Mouse (Mus musculus): ENCODE data around the gene Tasp1. TPM values are rescaled to one million over a fixed set of nuclear protein-coding genes. Genes with fewer than 3 reads are reported as not detected.
A peak's percentile ranks its signal among the peaks of the same experiment; 100 is the strongest.

Tasp1 gene
- polyA plus RNA-seq, 1 experiment, result 16.4 TPM

GRCm38 (mm10) chr2:139906441-139907157 lies 160.0 kb downstream of the Tasp1 start:
- Histone ChIP-seq H3K27me3 (ENCODE audit: control insufficient read depth, insufficient read depth, low read length) (no peaks in the 10 kb centered on the region), H3K4me1 (ENCODE audit: control insufficient read depth, insufficient read depth, low read length) (no peaks in the 10 kb centered on the region), H3K4me3 (replicated peaks; ENCODE audit: insufficient read depth, low read depth, low read length) (no peak overlapping the region), H3K27ac (ENCODE audit: insufficient read depth, low read length) (no peak overlapping the region)
- TF ChIP-seq POLR2A (IDR thresholded peaks at IDR 0.05; ENCODE audit: borderline replicate concordance, insufficient read depth, low read length) (no peak), CTCF (IDR thresholded peaks at IDR 0.05; ENCODE audit: borderline replicate concordance, insufficient read depth, low read depth, low read length) (no peak)
- 93% methylated on average over 9 of the region's 9 CpGs for WGBS
- DNase-seq, result no peak

DNA sequence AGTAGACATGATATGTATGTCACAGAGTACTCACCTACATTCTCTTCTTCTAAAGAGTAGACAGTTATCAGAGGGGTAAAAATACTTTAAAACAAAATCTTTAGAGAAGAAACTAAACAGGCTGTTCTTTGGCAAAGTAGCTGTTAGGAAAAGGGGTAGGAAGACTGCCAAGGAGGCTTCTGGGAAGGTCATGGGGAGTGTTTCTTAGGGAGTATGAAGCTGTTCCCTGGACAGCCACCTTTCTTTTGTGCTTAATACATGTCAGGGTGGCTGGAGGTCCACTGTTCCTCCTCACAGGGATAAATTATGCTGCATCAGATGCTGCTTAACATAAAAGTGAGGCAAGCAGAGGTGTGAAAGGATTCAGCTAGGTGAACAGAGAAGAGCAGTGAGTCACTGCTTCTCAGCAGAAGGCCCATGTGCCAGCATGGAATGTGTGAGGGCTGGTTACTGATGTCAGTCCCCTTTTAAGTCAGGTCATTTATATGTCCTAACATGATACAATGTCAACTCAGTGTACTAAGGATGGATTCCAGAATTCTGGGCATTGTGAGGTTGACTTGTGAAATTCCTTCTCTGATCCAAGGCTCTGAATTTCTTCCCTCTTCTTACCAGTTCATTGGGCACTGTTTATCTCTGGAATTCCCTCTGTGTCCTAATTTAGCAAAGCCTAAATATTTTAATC lies 175.1 kb downstream of the Tasp1 start:
- Histone ChIP-seq H3K27me3 (ENCODE audit: control insufficient read depth, insufficient read depth, low read length) (no peaks in the 10 kb centered on the region), H3K4me1 (ENCODE audit: control insufficient read depth, insufficient read depth, low read length) (no peaks in the 10 kb centered on the region), H3K27ac (ENCODE audit: insufficient read depth, low read length) (no peak overlapping the region), H3K4me3 (replicated peaks; ENCODE audit: insufficient read depth, low read depth, low read length) (no peak overlapping the region)
- TF ChIP-seq POLR2A (IDR thresholded peaks at IDR 0.05; ENCODE audit: borderline replicate concordance, insufficient read depth, low read length) (no peak), CTCF (IDR thresholded peaks at IDR 0.05; ENCODE audit: borderline replicate concordance, insufficient read depth, low read depth, low read length) (no peak)
- DNase-seq, result no peak

DNA sequence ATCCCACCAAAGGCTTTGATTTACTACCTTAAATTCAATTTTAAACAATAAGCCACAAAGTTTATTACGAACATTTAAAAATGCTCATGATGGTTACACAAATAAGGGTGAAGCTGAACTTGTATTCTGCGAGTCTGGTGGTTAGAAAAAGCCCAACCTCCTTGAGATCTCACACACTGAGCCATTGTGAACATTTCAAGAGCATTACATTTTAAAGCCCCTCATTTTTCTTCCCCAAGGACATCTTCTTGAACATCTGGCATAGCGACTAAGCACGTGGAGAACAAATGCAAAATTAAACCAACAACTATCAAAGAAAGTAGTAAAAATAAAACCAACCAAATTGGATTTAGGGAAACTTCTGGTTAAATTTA lies 182.4 kb downstream of the Tasp1 start:
- DNase-seq, result no peak
- no peak for TF ChIP-seq POLR2A (IDR thresholded peaks at IDR 0.05; ENCODE audit: borderline replicate concordance, insufficient read depth, low read length)
- TF ChIP-seq CTCF (IDR thresholded peaks at IDR 0.05; ENCODE audit: borderline replicate concordance, insufficient read depth, low read depth, low read length), result no peak
- no peaks in the 10 kb centered on the region for H3K27me3 ChIP-seq (ENCODE audit: control insufficient read depth, insufficient read depth, low read length)
- H3K4me3 ChIP-seq (replicated peaks; ENCODE audit: insufficient read depth, low read depth, low read length), result no peak overlapping the region
- 69% methylated on average over 4 of the region's 4 CpGs for WGBS
- H3K27ac ChIP-seq (ENCODE audit: insufficient read depth, low read length), result no peak overlapping the region
- peaks cover 7% of the 10 kb centered on the region; the same call in 1 of the 2 replicates for H3K4me1 ChIP-seq (ENCODE audit: control insufficient read depth, insufficient read depth, low read length)

DNA sequence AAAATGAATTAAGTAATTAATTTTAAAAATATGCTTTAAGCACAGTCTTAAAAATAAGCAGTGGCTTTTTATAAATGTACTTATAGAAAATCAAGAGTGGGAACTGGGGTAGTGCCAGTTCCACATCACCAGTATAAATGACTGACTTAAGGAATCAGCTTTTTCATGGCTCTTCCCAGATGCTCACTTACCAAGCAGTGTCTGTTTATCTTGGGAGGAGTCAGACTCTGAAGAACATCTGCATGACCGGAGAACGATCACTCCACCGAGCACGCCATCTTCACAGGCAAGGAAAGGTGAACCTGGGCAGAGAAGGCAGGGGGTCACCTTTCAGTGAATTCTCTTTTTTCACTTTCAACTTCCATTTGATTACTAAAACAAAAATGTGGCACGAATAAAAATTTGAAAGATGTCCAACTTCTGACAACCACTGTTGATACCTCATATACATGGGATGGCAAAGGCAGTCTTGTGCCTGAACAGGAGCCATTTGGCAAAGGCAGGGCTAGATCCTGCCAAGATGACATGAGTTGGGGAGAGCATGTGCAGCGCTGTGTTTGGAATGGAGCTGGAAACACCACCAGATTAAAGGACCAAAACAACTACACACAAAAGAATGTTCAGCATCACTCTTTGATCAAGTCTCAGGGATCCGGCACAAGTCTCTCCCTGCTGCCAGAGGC lies 182.9 kb downstream of the Tasp1 start:
- 47% methylated on average over 7 of the region's 7 CpGs for WGBS
- peaks cover 7% of the 10 kb centered on the region; the same call in 1 of the 2 replicates for H3K4me1 ChIP-seq (ENCODE audit: control insufficient read depth, insufficient read depth, low read length)
- TF ChIP-seq POLR2A (IDR thresholded peaks at IDR 0.05; ENCODE audit: borderline replicate concordance, insufficient read depth, low read length) (no peak), CTCF (IDR thresholded peaks at IDR 0.05; ENCODE audit: borderline replicate concordance, insufficient read depth, low read depth, low read length) (no peak)
- no peak overlapping the region for H3K4me3 ChIP-seq (replicated peaks; ENCODE audit: insufficient read depth, low read depth, low read length)
- peak; percentile 21 to 52 for DNase-seq
- H3K27ac ChIP-seq (ENCODE audit: insufficient read depth, low read length), result no peak overlapping the region
- no peaks in the 10 kb centered on the region for H3K27me3 ChIP-seq (ENCODE audit: control insufficient read depth, insufficient read depth, low read length)

DNA sequence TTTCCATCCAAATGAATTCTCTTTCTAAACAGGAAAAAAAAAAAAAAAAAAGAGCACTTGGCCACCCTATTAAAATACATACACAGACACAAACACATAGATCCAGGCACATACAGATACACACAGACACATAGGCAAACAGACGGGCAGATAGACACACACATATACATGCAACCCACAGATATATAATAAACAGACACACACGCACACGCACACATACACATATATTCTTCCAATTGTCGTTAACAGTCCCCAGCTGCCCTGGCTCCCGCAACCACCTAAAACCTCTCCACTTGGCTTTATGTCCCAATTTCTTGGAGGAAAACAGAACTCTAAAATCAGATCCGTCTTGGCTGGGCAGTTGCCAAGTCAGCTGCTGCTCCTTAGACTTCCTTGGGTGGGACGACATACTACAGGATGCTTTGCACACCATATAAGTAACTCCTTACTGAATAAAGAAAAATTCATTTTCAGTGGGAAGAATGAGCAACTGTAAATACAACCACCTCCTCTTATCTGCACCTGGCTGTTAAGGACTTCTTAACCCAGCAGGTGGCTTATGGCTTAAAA lies 188.5 kb downstream of the Tasp1 start:
- Histone ChIP-seq H3K27me3 (ENCODE audit: control insufficient read depth, insufficient read depth, low read length) (no peaks in the 10 kb centered on the region), H3K27ac (ENCODE audit: insufficient read depth, low read length) (no peak overlapping the region), H3K4me1 (ENCODE audit: control insufficient read depth, insufficient read depth, low read length) (no peaks in the 10 kb centered on the region), H3K4me3 (replicated peaks; ENCODE audit: insufficient read depth, low read depth, low read length) (no peak overlapping the region)
- TF ChIP-seq POLR2A (IDR thresholded peaks at IDR 0.05; ENCODE audit: borderline replicate concordance, insufficient read depth, low read length) (no peak), CTCF (IDR thresholded peaks at IDR 0.05; ENCODE audit: borderline replicate concordance, insufficient read depth, low read depth, low read length) (no peak)
- DNase-seq, result no peak
- 55% methylated on average over 7 of the region's 7 CpGs for WGBS

GRCm38 (mm10) chr2:139875876-139876275 lies 190.7 kb downstream of the Tasp1 start:
- DNase-seq, result no peak
- Histone ChIP-seq H3K4me1 (ENCODE audit: control insufficient read depth, insufficient read depth, low read length) (no peaks in the 10 kb centered on the region), H3K27ac (ENCODE audit: insufficient read depth, low read length) (no peak overlapping the region), H3K4me3 (replicated peaks; ENCODE audit: insufficient read depth, low read depth, low read length) (no peak overlapping the region), H3K27me3 (ENCODE audit: control insufficient read depth, insufficient read depth, low read length) (no peaks in the 10 kb centered on the region)
- TF ChIP-seq CTCF (IDR thresholded peaks at IDR 0.05; ENCODE audit: borderline replicate concordance, insufficient read depth, low read depth, low read length) (no peak), POLR2A (IDR thresholded peaks at IDR 0.05; ENCODE audit: borderline replicate concordance, insufficient read depth, low read length) (no peak)
- 73% methylated on average over 3 of the region's 3 CpGs for WGBS

- 78% methylated on average over 3 of the region's 3 CpGs for WGBS
- H3K27ac ChIP-seq (ENCODE audit: insufficient read depth, low read length), result no peak overlapping the region
Measured at GRCm38 (mm10) chr2:139874173-139874572, 192.4 kb downstream of the Tasp1 start.

More at GRCm38 (mm10) chr2:139874173-139874572, 192.4 kb downstream of the Tasp1 start:
- H3K4me3 ChIP-seq (replicated peaks; ENCODE audit: insufficient read depth, low read depth, low read length), result no peak overlapping the region
- DNase-seq, result no peak
- H3K27me3 ChIP-seq (ENCODE audit: control insufficient read depth, insufficient read depth, low read length), result no peaks in the 10 kb centered on the region
- no peaks in the 10 kb centered on the region for H3K4me1 ChIP-seq (ENCODE audit: control insufficient read depth, insufficient read depth, low read length)
- TF ChIP-seq CTCF (IDR thresholded peaks at IDR 0.05; ENCODE audit: borderline replicate concordance, insufficient read depth, low read depth, low read length), result no peak
- TF ChIP-seq POLR2A (IDR thresholded peaks at IDR 0.05; ENCODE audit: borderline replicate concordance, insufficient read depth, low read length), result no peak

Data from cerebellum, adult 2 months (tissue).